Mouse (Mus musculus): ENCODE measurements around the gene Smc3. TPM values are rescaled to one million over a fixed set of nuclear protein-coding genes. Genes with fewer than 3 reads are reported as not detected.

The Smc3 gene
- total RNA-seq, 1 experiment, result 76.0 TPM

GRCm38 (mm10) chr19:53648056-53648455 is 47.9 kb downstream of the Smc3 start:
- Histone ChIP-seq H3K36me3 (ENCODE audit: control insufficient read depth, insufficient read depth, low read length, poor library complexity, severe bottlenecking) (peaks cover 26% of the 10 kb centered on the region), H3K27ac (ENCODE audit: insufficient read depth, low read depth, low read length, poor library complexity, severe bottlenecking) (no peak overlapping the region), H3K9ac (ENCODE audit: insufficient read depth, low read depth, low read length, poor library complexity, severe bottlenecking) (no peak overlapping the region), H3K4me1 (ENCODE audit: control insufficient read depth in 2 of 2, insufficient read depth in 2 of 2, low read length in 2 of 2, poor library complexity in 1 of 2) (peaks cover 0 to 8% of the 10 kb centered on the region in 2 experiments; a peak in 1 of 4 replicates), H3K9me3 (ENCODE audit: control insufficient read depth, insufficient read depth, low read depth, low read length) (no peaks in the 10 kb centered on the region), H3K4me3 (ENCODE audit: insufficient read depth in 1 of 2, low read depth in 1 of 2, low read length in 2 of 2, poor library complexity in 1 of 2, severe bottlenecking in 1 of 2) (no peak overlapping the region)
- no peak for DNase-seq (ENCODE audit: low read depth, low spot score)
- in situ Hi-C loops (cut with MboI; ENCODE audit: low sequenced_read_pairs in 2 of 2, unreplicated experiment in 2 of 2), result no loop called here
- TF ChIP-seq ZC3H11A (IDR thresholded peaks at IDR 0.05; ENCODE audit: borderline replicate concordance, low read depth, low read length), result no peak
- no peak for TF ChIP-seq HCFC1 (IDR thresholded peaks at IDR 0.05; ENCODE audit: borderline replicate concordance, insufficient read depth, low read length)
- TF ChIP-seq CHD2 (IDR thresholded peaks at IDR 0.05; ENCODE audit: low read depth, low read length), result no peak
- no peak for TF ChIP-seq ZNF384 (IDR thresholded peaks at IDR 0.05; ENCODE audit: low read depth, low read length)
- TF ChIP-seq MAFK (IDR thresholded peaks at IDR 0.05; ENCODE audit: insufficient read depth, low read depth, low read length), result no peak

- no peak overlapping the region for H3K4me3 ChIP-seq (ENCODE audit: insufficient read depth in 1 of 2, low read depth in 1 of 2, low read length in 2 of 2, poor library complexity in 1 of 2, severe bottlenecking in 1 of 2)
- peaks cover 0 to 8% of the 10 kb centered on the region in 2 experiments; a peak in 1 of 4 replicates for H3K4me1 ChIP-seq (ENCODE audit: control insufficient read depth in 2 of 2, insufficient read depth in 2 of 2, low read length in 2 of 2, poor library complexity in 1 of 2)
- peaks cover 25% of the 10 kb centered on the region for H3K36me3 ChIP-seq (ENCODE audit: control insufficient read depth, insufficient read depth, low read length, poor library complexity, severe bottlenecking)
- H3K9ac ChIP-seq (ENCODE audit: insufficient read depth, low read depth, low read length, poor library complexity, severe bottlenecking), result no peak overlapping the region
- no peak overlapping the region for H3K27ac ChIP-seq (ENCODE audit: insufficient read depth, low read depth, low read length, poor library complexity, severe bottlenecking)
- TF ChIP-seq MAFK (IDR thresholded peaks at IDR 0.05; ENCODE audit: insufficient read depth, low read depth, low read length) (peak; percentile 52; the same call in 1 of the 2 replicates), ZNF384 (IDR thresholded peaks at IDR 0.05; ENCODE audit: low read depth, low read length) (no peak), HCFC1 (IDR thresholded peaks at IDR 0.05; ENCODE audit: borderline replicate concordance, insufficient read depth, low read length) (no peak), CHD2 (IDR thresholded peaks at IDR 0.05; ENCODE audit: low read depth, low read length) (no peak), ZC3H11A (IDR thresholded peaks at IDR 0.05; ENCODE audit: borderline replicate concordance, low read depth, low read length) (peak; percentile 84; the same call in 1 of the 2 replicates)
- no peaks in the 10 kb centered on the region for H3K9me3 ChIP-seq (ENCODE audit: control insufficient read depth, insufficient read depth, low read depth, low read length)
- in situ Hi-C loops (cut with MboI; ENCODE audit: low sequenced_read_pairs in 2 of 2, unreplicated experiment in 2 of 2), result no loop called here
- DNase-seq (ENCODE audit: low read depth, low spot score), result peak; percentile 78
Observed at GRCm38 (mm10) chr19:53648802-53649236, 48.6 kb downstream of the Smc3 start.

GRCm38 (mm10) chr19:53649361-53649760 is 49.2 kb downstream of the Smc3 start:
- no peak for TF ChIP-seq MAFK (IDR thresholded peaks at IDR 0.05; ENCODE audit: insufficient read depth, low read depth, low read length)
- no peak for TF ChIP-seq ZNF384 (IDR thresholded peaks at IDR 0.05; ENCODE audit: low read depth, low read length)
- no peak for TF ChIP-seq CHD2 (IDR thresholded peaks at IDR 0.05; ENCODE audit: low read depth, low read length)
- TF ChIP-seq HCFC1 (IDR thresholded peaks at IDR 0.05; ENCODE audit: borderline replicate concordance, insufficient read depth, low read length), result no peak
- TF ChIP-seq ZC3H11A (IDR thresholded peaks at IDR 0.05; ENCODE audit: borderline replicate concordance, low read depth, low read length), result no peak
- in situ Hi-C loops (cut with MboI; ENCODE audit: low sequenced_read_pairs in 2 of 2, unreplicated experiment in 2 of 2), result no loop called here
- Histone ChIP-seq H3K9ac (ENCODE audit: insufficient read depth, low read depth, low read length, poor library complexity, severe bottlenecking) (no peak overlapping the region), H3K27ac (ENCODE audit: insufficient read depth, low read depth, low read length, poor library complexity, severe bottlenecking) (no peak overlapping the region), H3K36me3 (ENCODE audit: control insufficient read depth, insufficient read depth, low read length, poor library complexity, severe bottlenecking) (peaks cover 22% of the 10 kb centered on the region), H3K9me3 (ENCODE audit: control insufficient read depth, insufficient read depth, low read depth, low read length) (no peaks in the 10 kb centered on the region), H3K4me1 (ENCODE audit: control insufficient read depth in 2 of 2, insufficient read depth in 2 of 2, low read length in 2 of 2, poor library complexity in 1 of 2) (peaks cover 0 to 10% of the 10 kb centered on the region in 2 experiments; a peak in 1 of 4 replicates), H3K4me3 (ENCODE audit: insufficient read depth in 1 of 2, low read depth in 1 of 2, low read length in 2 of 2, poor library complexity in 1 of 2, severe bottlenecking in 1 of 2) (no peak overlapping the region)
- no peak for DNase-seq (ENCODE audit: low read depth, low spot score)

- peaks cover 21% of the 10 kb centered on the region for H3K36me3 ChIP-seq (ENCODE audit: control insufficient read depth, insufficient read depth, low read length, poor library complexity, severe bottlenecking)
- no peak overlapping the region for H3K9ac ChIP-seq (ENCODE audit: insufficient read depth, low read depth, low read length, poor library complexity, severe bottlenecking)
- no peak for DNase-seq (ENCODE audit: low read depth, low spot score)
- H3K4me1 ChIP-seq (ENCODE audit: control insufficient read depth in 2 of 2, insufficient read depth in 2 of 2, low read length in 2 of 2, poor library complexity in 1 of 2), result peaks cover 0 to 10% of the 10 kb centered on the region in 2 experiments; a peak in 1 of 4 replicates
- in situ Hi-C loops (cut with MboI; ENCODE audit: low sequenced_read_pairs in 2 of 2, unreplicated experiment in 2 of 2), result loop anchor here (5.0 to 10.0 kb wide), 2 partner anchors 102 to 1415 kb away; no protein-coding TSS in a partner anchor
- TF ChIP-seq ZC3H11A (IDR thresholded peaks at IDR 0.05; ENCODE audit: borderline replicate concordance, low read depth, low read length), result no peak
- no peak for TF ChIP-seq CHD2 (IDR thresholded peaks at IDR 0.05; ENCODE audit: low read depth, low read length)
- no peak for TF ChIP-seq ZNF384 (IDR thresholded peaks at IDR 0.05; ENCODE audit: low read depth, low read length)
- no peak overlapping the region for H3K27ac ChIP-seq (ENCODE audit: insufficient read depth, low read depth, low read length, poor library complexity, severe bottlenecking)
- no peaks in the 10 kb centered on the region for H3K9me3 ChIP-seq (ENCODE audit: control insufficient read depth, insufficient read depth, low read depth, low read length)
- no peak overlapping the region for H3K4me3 ChIP-seq (ENCODE audit: insufficient read depth in 1 of 2, low read depth in 1 of 2, low read length in 2 of 2, poor library complexity in 1 of 2, severe bottlenecking in 1 of 2)
Observed at GRCm38 (mm10) chr19:53649802-53650201, 49.6 kb downstream of the Smc3 start.

Measured in ES-E14 (cell line).